Mouse (Mus musculus) kidney, postnatal 25 days (tissue): Measurements from ENCODE around the gene Ndufa10.

Experiments
- DNase-seq, 2 experiments: peaks; one replicate each; pipeline ENCODE4 v3.0.0; 2021; ENCODE audit warnings: mixed read lengths in 2 of 2

Gene Ndufa10

DNA sequence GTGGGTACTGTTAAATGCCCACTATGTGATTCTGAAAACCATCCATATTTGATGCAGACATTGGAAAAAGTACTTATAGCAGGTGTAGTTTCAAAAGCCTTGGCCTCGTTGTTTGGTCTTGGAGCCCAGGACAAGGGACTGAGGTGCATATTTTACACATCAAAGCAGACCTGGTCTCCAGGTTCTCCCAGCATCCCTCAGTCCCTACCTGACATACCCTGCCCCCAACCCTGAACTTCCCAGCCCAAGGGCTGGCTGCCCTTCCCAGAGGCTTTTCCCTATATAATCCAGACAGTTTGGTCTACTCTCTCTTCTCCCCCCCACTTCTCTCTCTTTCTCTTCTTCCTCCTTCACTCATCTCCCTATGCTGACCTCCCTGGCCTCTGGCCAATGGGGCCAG lies 42.7 kb downstream of the Ndufa10 start:
- no peak for DNase-seq

DNA sequence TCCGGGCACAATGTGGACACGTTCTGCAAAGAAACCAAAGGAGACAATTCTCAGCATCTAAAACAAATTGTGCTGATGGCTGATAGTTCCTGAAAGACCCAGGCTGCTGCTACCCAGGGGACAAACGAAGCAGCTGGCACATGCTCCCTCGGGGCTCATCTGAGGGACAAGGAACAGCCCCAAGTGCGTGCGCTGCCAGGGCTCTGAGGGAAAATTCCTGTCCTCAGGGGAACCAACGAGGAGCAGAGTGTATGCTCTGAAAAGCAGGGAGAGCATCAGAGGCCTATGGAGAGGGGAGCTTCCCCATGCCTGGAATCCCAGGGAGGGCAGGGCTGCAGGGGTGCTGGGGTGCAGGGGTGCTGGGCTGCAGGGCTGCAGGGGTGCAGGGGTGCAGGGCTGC lies 48.9 kb downstream of the Ndufa10 start:
- DNase-seq: no peak

DNA sequence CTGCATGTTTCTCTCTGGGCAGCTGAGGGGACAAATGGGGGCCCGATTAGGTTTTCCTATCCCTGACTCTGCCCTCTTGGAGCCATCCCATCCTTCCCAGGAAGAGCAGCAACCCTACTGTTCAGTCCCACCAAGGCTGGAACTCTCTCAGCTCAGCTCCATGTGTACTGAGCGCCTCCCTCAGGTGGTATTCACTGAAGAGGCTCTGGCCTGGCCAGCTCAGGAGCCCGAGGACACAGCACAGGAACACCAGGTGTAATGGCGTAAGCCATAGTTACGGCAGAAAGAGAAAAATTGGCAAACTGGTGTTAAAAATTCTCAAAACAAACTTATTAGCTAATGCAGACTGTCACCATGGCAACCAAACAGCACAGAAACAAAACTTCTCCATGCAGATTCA lies 68.5 kb downstream of the Ndufa10 start:
- DNase-seq: no peak

DNA sequence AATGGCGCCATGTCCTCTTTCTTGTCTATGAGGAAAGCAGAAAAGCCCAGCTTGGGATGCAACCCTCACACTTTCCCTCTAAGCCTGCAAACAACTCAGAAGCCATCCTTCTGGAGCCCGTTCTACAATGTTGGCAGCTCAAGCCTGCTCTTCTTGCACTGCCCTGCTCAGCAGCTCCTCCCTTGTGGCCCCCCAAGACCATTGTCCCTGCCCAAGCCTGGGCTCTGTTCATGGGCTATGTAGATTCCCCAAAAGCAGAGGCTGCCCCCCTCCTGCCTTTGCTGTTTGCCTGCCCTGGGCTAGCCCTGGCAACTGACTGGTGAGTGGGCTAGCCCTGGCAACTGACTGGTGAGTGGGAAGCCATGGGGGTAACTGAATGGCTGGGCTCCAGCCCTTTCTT lies 73.1 kb downstream of the Ndufa10 start:
- DNase-seq: no peak

DNA sequence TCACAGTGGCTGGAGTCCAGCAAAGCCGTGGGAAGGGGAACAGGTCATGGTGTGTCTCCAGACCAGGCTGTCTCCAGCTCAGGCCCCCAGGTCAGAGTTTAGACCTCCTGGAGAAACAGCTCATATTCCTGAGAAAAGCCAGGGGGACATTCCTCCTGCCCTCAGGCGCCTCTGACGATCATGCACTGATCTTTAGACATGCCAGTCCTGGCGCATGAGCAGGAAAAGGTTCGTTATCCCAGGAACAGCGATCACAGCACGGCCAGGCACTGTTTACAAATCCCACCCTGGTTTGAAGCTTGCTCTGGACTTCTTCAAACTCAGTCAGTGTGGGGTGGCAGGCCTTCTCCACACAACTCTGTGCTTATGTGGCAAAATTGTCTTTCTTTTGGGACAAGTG lies 75.1 kb downstream of the Ndufa10 start:
- no peak for DNase-seq

DNA sequence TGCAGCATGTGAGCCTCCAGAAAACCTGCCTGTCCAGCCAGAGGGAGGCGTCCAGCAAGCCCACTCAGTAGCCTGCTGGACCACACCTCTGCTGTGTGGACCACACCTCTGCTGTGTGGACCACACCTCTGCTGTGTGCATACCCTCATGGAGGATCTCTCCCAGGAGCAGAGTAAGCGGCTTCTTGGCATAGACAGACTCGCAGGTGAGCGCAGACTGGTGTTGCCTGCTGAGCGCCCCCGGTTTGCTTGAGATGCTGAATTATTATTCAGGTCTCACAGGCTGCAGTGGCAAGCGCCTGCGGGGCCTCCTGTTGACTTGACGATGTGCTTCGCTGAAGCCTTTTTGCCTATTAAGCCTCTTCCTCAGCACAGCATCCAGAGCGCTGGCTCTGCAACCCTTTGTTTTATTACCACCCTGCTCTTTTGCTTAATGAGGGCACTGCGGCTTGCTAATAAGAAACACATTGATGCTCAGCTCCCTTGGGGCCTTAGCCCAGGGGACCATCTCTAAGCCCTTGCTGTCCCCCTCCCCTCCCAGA lies 76.1 kb downstream of the Ndufa10 start:
- DNase-seq: no peak

DNA sequence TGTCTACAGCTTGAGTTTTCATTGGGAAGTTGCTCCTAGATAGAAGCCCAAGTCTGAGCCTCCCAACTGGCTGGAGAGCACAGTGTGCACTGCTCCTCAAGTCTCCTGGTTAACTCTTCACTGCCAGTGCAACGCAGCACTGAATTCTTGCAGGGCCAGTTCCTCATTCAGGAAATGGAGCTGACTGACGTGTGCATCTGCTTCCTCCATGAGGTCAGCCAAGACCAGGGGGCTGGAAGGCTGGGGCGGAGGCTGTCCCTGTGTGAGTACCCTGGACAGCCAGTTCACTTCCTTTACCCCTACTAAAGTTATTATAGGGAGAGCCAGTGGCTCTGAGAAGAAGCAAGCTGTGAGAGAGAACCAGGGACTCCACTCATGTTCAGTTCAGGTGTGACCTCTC lies 79.4 kb downstream of the Ndufa10 start:
- DNase-seq: no peak

DNA sequence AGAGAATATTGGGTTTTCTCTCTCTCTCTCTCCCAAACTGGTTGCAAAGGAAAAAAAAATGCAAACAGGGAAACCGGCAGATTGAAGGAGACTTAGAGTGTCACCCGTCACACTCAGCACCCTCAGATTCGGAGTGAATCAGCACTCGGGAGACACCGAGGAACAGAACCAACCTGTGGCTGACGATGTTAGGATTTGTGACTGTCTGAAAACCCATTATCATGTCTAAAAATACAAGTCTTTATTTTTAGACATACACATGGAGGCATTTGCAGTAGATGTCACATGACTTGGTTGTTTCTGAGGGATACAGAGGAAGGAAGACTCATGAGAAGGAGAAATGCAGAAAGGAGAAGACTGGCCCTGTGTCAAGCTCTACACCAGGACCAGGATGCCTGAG lies 80.5 kb downstream of the Ndufa10 start:
- no peak for DNase-seq
